Mouse (Mus musculus) stomach, embryonic 15.5 days (tissue): ENCODE data around the gene Gnb5. TPM values are rescaled to one million over a fixed set of nuclear protein-coding genes. Genes with fewer than 3 reads are reported as not detected.

Source experiments
- ATAC-seq: fragments of 200-750 bp; cut with Nextera tagmentation; 2 replicates; pipeline ENCODE4 v1.8.0; 2017; ENCODE audit warnings: low read depth, moderate number of reproducible peaks, moderate TSS enrichment; ENCODE audit not compliant: insufficient read depth, low FRiP score
- H3K27ac ChIP-seq: fragments of 300-500 bp; sonication (generic); 2 replicates; pipeline ENCODE4 v1.5.1; 2015; ENCODE audit warnings: mild to moderate bottlenecking, inconsistent platforms
- H3K27me3 ChIP-seq: fragments of 300-500 bp; sonication (generic); replicated peaks from 2 replicates; pipeline ENCODE4 v1.6.1; 2015; ENCODE audit warnings: inconsistent platforms
- H3K36me3 ChIP-seq: fragments of 300-500 bp; sonication (generic); 2 replicates; pipeline ENCODE4 v1.6.1; 2015; ENCODE audit warnings: inconsistent platforms
- H3K4me1 ChIP-seq: fragments of 300-500 bp; sonication (generic); 2 replicates; pipeline ENCODE4 v1.6.1; 2015; ENCODE audit warnings: inconsistent platforms
- H3K4me2 ChIP-seq: fragments of 300-500 bp; sonication (generic); 2 replicates; pipeline ENCODE4 v1.6.1; 2015; ENCODE audit warnings: mild to moderate bottlenecking, inconsistent platforms
- H3K4me3 ChIP-seq: fragments of 300-500 bp; sonication (generic); replicated peaks from 2 replicates; pipeline ENCODE4 v1.5.1; 2015; ENCODE audit warnings: inconsistent platforms
- H3K9ac ChIP-seq: fragments of 300-500 bp; sonication (generic); 2 replicates; pipeline ENCODE4 v1.6.1; 2015; ENCODE audit warnings: inconsistent platforms
- H3K9me3 ChIP-seq: fragments of 300-500 bp; sonication (generic); 2 replicates; pipeline ENCODE4 v1.6.1; 2016; ENCODE audit warnings: inconsistent platforms
- WGBS: fragments of 180-500 bp; shearing (Covaris S2); methylation state at CpG from one replicate; pipeline ENCODE4 v1.1.7; 2015; 5-methylcytosine and 5-hydroxymethylcytosine counted together
- polyA plus RNA-seq: library from polyadenylated mRNA; unstranded; fragments of >200 nt; fragmentation: Nextera tagmentation; extraction: Ambion mirVana; gene quantifications from 2 replicates; pipeline ENCODE4 v1.2.1, GENCODE M21; 2015

Gnb5 gene
- polyA plus RNA-seq, 1 experiment from 2014 or later: 18.9 TPM

DNA sequence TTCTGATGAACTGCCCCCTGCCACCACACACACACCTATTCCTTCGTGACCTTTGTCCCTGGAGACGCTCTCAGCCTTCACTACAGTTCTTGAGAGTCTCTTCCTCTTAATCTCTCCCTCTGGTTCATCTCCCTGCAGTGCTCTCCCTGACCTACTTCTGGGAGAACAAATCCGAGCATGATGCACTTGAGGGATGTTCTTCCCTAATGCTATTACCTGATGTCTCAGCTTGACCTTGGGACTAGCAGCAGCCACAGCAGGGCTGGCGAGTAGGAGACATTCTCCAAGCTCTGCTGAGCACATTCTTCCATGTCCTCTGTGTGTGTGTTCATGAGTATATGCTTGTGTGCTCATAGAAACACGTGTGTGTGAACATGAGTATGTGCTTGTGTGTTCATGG lies 2.5 kb downstream of the Gnb5 start:
- H3K4me2 ChIP-seq: no peak overlapping the region
- 61% methylated on average over 5 of the region's 5 CpGs for WGBS
- H3K4me1 ChIP-seq: 0 out of 2 replicates have a peak, but pooled peaks cover 3% of the 10 kb centered on the region
- no peaks in the 10 kb centered on the region for H3K27me3 ChIP-seq
- no peak overlapping the region for H3K4me3 ChIP-seq
- no peaks in the 10 kb centered on the region for H3K36me3 ChIP-seq
- no peaks in the 10 kb centered on the region for H3K9me3 ChIP-seq
- no peak for ATAC-seq
- H3K27ac ChIP-seq: no peak overlapping the region
- H3K9ac ChIP-seq: no peak overlapping the region

DNA sequence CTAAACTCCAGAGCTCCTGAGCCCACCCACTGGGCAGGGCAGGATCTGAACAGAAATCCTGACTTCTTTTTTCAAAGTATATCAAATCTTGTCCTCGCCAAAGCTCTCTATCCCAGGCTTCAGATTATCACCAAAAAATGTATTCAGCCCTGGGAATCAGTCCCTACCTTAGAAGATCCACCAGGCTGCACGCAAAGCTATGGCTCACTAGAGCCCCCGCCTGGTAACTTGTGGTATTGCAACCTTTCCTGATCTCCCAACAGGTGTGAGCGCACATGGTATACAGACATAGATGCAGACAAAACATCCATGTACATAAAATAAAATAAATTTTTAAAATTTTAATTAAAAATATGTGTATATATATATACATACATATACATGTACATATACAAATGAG lies 5.9 kb downstream of the Gnb5 start:
- Histone ChIP-seq H3K4me2 (no peak overlapping the region), H3K27me3 (no peaks in the 10 kb centered on the region), H3K4me3 (no peak overlapping the region), H3K9ac (no peak overlapping the region), H3K36me3 (no peaks in the 10 kb centered on the region), H3K27ac (no peak overlapping the region), H3K4me1 (peaks cover 13% of the 10 kb centered on the region; the same call in 1 of the 2 replicates), H3K9me3 (no peaks in the 10 kb centered on the region)
- no peak for ATAC-seq
- WGBS: 19% methylated on average over 4 of the region's 4 CpGs

DNA sequence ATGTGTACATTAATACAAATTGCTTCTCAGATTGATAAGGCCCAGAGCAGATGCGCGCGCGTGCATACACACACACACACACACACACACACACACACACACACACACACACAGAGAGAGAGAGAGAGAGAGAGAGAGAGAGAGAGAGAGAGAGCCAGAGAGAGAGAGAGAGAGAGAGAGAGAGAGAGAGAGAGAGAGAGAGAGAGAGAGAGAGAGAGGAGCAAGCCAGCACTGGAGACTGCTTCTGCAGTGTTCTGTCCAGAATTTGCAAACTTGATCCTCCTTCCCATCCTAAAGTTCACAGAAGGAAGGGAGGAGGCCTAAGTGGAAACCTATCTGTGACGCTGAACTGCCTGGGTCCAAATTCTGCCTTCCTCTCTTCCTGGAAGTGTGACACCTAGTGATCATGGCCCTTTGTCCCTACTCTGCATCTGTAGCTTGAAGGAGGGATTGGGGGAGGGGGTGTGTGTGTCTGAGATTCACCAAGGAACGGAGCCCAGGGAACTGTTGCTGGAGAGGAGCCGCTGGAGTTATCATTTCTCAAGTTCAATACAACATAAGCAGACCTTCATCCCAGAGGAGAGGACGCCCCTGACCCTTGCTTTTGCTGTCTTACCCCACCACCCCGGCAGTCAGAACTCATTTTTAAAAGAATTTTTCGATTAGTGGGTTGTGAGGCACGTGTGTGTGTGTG lies 7.2 kb downstream of the Gnb5 start:
- Histone ChIP-seq H3K4me3 (peak overlapping the region; percentile 74), H3K4me1 (peaks cover 13% of the 10 kb centered on the region; the same call in 1 of the 2 replicates), H3K27me3 (no peaks in the 10 kb centered on the region), H3K36me3 (no peaks in the 10 kb centered on the region), H3K4me2 (peak overlapping the region; percentile 93), H3K9me3 (no peaks in the 10 kb centered on the region), H3K27ac (peak overlapping the region; percentile 87), H3K9ac (no peak overlapping the region)
- ATAC-seq: no peak
- 26% methylated on average over 11 of the region's 11 CpGs for WGBS

DNA sequence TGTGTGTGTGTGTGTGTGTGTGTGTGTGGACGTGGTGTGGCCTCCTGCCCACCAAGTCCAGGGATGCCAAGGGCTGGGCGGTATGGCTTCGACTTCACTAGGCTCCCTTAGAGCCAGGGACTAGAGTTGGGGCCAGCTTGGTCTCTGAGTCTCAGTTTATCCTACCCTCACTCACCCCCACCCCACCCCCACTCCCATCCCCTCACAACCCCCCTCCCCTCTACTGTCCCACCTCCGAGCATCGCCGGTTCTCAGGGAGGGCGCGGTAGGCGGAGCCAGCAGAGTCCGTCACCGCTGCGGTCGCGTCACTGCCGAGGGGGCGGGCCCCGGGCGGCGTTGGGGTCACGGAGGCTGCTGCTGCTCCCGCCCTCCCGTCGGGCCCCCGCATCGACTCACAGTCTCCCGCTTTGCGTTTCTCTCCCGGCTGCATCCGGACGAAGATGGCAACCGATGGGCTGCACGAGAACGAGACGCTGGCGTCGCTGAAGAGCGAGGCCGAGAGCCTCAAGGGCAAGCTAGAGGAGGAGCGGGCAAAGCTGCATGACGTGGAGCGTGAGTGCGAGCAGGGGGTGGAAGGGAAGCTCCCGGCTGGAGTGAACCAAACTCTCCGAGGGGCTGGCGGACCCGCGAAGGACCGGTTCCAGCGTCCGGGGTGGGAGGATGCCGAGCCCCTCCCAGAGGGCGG lies 7.9 kb downstream of the Gnb5 start:
- peak overlapping the region; percentile 93 for H3K4me2 ChIP-seq
- H3K4me1 ChIP-seq: peaks cover 13% of the 10 kb centered on the region; the same call in 1 of the 2 replicates
- ATAC-seq: peak; percentile 74
- H3K4me3 ChIP-seq: peak overlapping the region; percentile 74
- peak overlapping the region; percentile 50 for H3K9ac ChIP-seq
- no peaks in the 10 kb centered on the region for H3K27me3 ChIP-seq
- WGBS: under 1% methylated on average over 46 of the region's 52 CpGs
- H3K36me3 ChIP-seq: no peaks in the 10 kb centered on the region
- peak overlapping the region; percentile 87 for H3K27ac ChIP-seq
- no peaks in the 10 kb centered on the region for H3K9me3 ChIP-seq

DNA sequence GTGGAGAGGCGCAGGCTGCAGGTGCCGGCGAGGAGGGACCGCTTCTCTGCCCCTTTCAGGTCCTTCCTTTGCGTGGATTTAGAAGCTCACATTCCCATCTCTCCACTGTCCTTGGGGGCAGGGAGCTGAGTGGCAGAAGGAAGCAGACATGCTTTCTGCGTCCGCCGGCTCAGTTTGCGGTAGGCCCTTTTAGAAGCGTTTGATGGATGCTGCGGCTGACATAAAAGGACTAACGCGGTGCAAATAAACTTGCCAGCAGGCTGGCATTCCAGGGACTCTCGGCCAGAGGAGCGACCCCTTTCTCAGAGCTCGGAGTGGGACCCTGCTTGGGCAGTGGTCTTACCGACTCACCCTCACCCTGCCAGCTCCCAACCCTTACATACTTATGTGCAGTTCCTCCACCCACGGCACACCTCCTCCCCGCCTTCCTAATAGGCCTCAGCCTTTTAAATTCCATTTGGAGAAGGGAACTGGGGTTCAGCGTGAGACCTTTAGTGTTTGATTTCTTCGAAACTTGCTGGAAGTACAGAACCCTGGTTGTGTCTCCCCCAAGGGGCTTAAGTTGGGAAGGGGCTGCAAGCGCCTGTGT lies 8.5 kb downstream of the Gnb5 start:
- peak overlapping the region; percentile 93 for H3K4me2 ChIP-seq
- H3K27me3 ChIP-seq: no peaks in the 10 kb centered on the region
- WGBS: 4% methylated on average over 22 of the region's 22 CpGs
- H3K36me3 ChIP-seq: no peaks in the 10 kb centered on the region
- peaks cover 13% of the 10 kb centered on the region; the same call in 1 of the 2 replicates for H3K4me1 ChIP-seq
- H3K9ac ChIP-seq: peak overlapping the region; percentile 50; the same call in 1 of the 2 replicates
- no peaks in the 10 kb centered on the region for H3K9me3 ChIP-seq
- H3K27ac ChIP-seq: peak overlapping the region; percentile 87
- ATAC-seq: no peak
- peak overlapping the region; percentile 74 for H3K4me3 ChIP-seq

DNA sequence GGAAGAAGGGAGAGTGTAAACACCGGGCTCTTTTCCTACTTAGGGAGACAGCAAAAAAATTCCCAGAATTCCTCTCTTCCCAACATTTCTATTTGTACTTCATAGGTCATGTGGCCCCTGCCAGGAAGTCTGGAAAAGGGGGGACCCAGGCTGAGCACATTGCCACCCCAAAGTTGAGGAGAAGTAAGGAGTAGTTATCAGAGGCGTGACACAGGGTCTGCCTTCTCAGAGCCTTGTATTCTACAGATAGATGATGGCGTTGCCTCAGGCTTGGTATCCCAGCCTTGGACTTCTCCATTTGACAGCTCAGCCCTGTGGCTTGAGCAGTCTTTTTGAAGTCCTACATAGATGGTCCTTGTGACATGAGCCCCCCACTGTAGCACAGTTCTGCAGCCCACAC lies 9.2 kb downstream of the Gnb5 start:
- no peaks in the 10 kb centered on the region for H3K9me3 ChIP-seq
- H3K27me3 ChIP-seq: no peaks in the 10 kb centered on the region
- ATAC-seq: no peak
- no peak overlapping the region for H3K27ac ChIP-seq
- H3K36me3 ChIP-seq: no peaks in the 10 kb centered on the region
- H3K4me1 ChIP-seq: peaks cover 13% of the 10 kb centered on the region; the same call in 1 of the 2 replicates
- H3K9ac ChIP-seq: no peak overlapping the region
- WGBS: 68% methylated on average over 3 of the region's 3 CpGs
- peak overlapping the region; percentile 93 for H3K4me2 ChIP-seq
- H3K4me3 ChIP-seq: peak overlapping the region; percentile 74; the same call in 1 of the 2 replicates

DNA sequence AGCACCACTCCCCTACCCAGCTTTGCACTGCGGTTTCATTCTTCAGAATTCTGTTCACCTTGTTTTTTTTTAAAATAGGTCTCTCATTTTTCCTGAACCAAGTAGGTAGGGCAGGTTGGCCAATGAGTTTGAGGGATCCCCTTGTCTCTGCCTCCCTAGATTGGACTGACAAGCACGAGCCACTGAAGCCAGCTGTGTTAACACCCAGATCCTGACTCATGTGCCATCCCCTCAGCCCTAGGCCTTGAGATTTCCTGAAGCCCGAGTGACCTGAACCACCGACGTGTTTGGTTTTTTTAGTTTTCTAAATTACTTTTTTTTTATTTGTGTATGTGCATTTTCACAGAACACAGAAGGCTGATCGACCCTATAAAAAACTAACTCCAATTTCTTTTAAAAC lies 10.7 kb downstream of the Gnb5 start:
- no peak overlapping the region for H3K4me2 ChIP-seq
- ATAC-seq: no peak
- no peak overlapping the region for H3K4me3 ChIP-seq
- peaks cover 13% of the 10 kb centered on the region; the same call in 1 of the 2 replicates for H3K4me1 ChIP-seq
- no peaks in the 10 kb centered on the region for H3K9me3 ChIP-seq
- no peaks in the 10 kb centered on the region for H3K36me3 ChIP-seq
- no peak overlapping the region for H3K27ac ChIP-seq
- WGBS: 85% methylated on average over 6 of the region's 6 CpGs
- H3K27me3 ChIP-seq: no peaks in the 10 kb centered on the region
- no peak overlapping the region for H3K9ac ChIP-seq

DNA sequence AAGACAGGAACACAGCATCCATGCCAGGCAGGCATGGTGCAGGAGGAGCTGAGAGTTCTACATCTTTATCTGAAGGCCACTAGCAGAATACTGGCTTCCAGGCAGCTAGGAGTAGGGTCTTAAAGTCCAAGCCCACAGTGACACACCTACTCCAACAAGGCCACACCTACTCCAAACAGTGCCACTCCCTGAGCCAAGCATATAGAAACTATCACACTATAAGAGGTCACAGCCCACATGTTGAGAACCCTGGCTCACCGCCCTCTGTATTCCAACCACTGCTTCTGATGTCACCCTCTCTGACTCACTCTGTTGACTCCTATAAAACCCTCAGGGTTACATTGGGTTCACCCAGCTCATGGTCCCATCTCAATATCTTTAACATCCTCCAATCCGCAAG lies 12.1 kb downstream of the Gnb5 start:
- Histone ChIP-seq H3K36me3 (no peaks in the 10 kb centered on the region), H3K27ac (no peak overlapping the region), H3K4me3 (no peak overlapping the region), H3K9ac (no peak overlapping the region), H3K9me3 (no peaks in the 10 kb centered on the region), H3K4me1 (peaks cover 13% of the 10 kb centered on the region; the same call in 1 of the 2 replicates), H3K27me3 (no peaks in the 10 kb centered on the region), H3K4me2 (no peak overlapping the region)
- WGBS: 79% methylated on average over 2 of the region's 2 CpGs
- ATAC-seq: peak; percentile 56

DNA sequence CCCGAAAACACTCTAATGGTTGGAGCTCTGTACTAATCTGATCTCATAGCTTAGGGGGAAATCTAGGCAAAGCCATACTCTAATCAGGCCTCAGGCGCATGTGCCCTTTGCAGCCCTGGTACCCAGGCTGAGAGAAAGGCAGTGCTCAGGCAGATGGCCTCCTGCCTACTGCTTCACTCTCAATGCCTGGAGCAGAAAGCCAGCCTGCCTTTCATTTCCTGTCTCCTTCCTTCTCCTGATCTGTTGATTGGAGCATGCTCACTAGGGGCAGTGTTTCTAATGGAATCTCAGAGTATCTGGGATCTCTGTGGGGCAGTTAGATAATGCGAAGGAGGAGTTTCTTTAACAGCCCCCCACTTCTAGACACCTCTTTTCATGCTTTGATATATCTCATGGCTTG lies 13.3 kb downstream of the Gnb5 start:
- ATAC-seq: no peak
- WGBS: 68% methylated on average over 3 of the region's 3 CpGs
- no peaks in the 10 kb centered on the region for H3K36me3 ChIP-seq
- no peaks in the 10 kb centered on the region for H3K27me3 ChIP-seq
- no peak overlapping the region for H3K4me3 ChIP-seq
- no peak overlapping the region for H3K4me2 ChIP-seq
- H3K9me3 ChIP-seq: no peaks in the 10 kb centered on the region
- H3K4me1 ChIP-seq: peaks cover 9% of the 10 kb centered on the region; the same call in 1 of the 2 replicates
- H3K27ac ChIP-seq: no peak overlapping the region
- H3K9ac ChIP-seq: no peak overlapping the region

DNA sequence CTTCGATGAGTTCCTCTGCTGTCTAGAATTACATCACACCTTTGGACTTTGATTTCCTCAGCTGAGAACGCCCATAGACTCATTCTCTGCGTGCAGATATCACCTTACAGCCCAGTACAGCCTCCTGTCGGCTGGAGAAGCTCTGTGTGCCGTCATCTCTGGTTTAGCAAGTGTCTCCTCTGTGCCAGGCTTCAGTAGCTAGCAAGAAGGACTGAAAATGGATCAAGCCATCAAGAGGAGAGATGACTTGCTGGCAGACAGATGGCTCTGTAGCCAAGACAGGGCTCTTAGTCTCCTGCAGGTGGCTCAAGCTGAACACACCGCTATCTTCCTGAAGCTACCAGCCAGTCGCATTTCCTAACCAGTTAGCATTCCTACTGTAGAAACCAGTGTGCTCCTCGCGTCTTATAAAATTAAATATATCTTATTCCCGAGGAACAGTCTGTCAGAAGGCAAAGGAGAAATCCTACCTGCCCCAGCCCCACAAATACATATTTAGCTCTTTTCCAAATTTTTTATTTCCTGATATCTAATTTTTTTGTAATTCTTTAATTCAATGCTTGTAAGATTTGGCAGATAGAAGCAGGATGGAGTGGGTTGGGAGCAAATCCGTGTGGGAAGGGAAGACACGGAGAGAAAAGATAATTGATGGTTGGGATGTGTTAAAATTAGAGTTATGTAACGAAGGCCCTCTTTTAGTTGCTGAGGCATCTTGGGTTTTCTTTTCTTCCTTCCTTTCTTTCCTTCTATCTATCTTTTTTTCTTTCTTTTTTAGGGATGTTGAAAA lies 16.2 kb downstream of the Gnb5 start:
- Histone ChIP-seq H3K4me1 (no peaks in the 10 kb centered on the region), H3K27ac (no peak overlapping the region), H3K9me3 (no peaks in the 10 kb centered on the region), H3K4me3 (no peak overlapping the region), H3K9ac (no peak overlapping the region), H3K4me2 (no peak overlapping the region), H3K36me3 (no peaks in the 10 kb centered on the region), H3K27me3 (no peaks in the 10 kb centered on the region)
- ATAC-seq: no peak
- 68% methylated on average over 13 of the region's 13 CpGs for WGBS

DNA sequence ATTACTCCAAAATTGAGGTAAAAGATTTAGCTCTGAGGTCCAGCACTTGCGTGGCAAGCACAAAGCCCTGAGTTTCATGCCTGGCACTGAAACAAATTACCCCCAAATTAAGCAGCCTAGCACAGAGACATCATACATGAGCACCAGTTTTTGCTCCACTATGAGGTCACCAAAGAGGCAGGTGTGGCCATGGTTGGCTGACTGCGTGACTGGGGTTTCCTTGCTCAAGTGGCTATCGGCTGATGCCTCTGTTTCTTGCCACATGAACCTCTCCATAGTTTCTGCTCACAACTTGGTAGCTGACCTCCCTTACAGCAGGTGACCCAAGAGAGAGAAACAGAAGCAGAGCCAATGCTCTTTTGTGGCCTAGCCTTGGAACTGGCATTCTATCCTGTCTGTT lies 22.0 kb downstream of the Gnb5 start:
- no peaks in the 10 kb centered on the region for H3K4me1 ChIP-seq
- H3K9ac ChIP-seq: no peak overlapping the region
- ATAC-seq: no peak
- H3K9me3 ChIP-seq: no peaks in the 10 kb centered on the region
- no peak overlapping the region for H3K4me2 ChIP-seq
- no peak overlapping the region for H3K4me3 ChIP-seq
- H3K27ac ChIP-seq: no peak overlapping the region
- peaks cover 15% of the 10 kb centered on the region for H3K36me3 ChIP-seq
- WGBS: 95% methylated on average over 3 of the region's 3 CpGs
- no peaks in the 10 kb centered on the region for H3K27me3 ChIP-seq
